Mouse (Mus musculus) neural tube, embryonic 15.5 days (tissue): ENCODE results near the gene Disc1. TPM values are rescaled to one million over a fixed set of nuclear protein-coding genes. Genes with fewer than 3 reads are reported as not detected.

Experiments used
- ATAC-seq: fragments of 200-750 bp; cut with Nextera tagmentation; 2 replicates; pipeline ENCODE4 v1.8.0; 2017; ENCODE audit warnings: mild to moderate bottlenecking, moderate TSS enrichment, moderate library complexity; ENCODE audit not compliant: low FRiP score
- H3K27ac ChIP-seq: fragments of 300-500 bp; sonication (generic); replicated peaks from 2 replicates; pipeline ENCODE4 v1.5.1; 2015; ENCODE audit warnings: mild to moderate bottlenecking, inconsistent platforms
- H3K27me3 ChIP-seq: fragments of 300-500 bp; sonication (generic); replicated peaks from 2 replicates; pipeline ENCODE4 v1.6.1; 2015; ENCODE audit warnings: inconsistent platforms
- H3K36me3 ChIP-seq: fragments of 300-500 bp; sonication (generic); 2 replicates; pipeline ENCODE4 v1.6.1; 2015; ENCODE audit warnings: inconsistent platforms
- H3K4me1 ChIP-seq: fragments of 300-500 bp; sonication (generic); 2 replicates; pipeline ENCODE4 v1.6.1; 2015; ENCODE audit warnings: inconsistent platforms
- H3K4me2 ChIP-seq: fragments of 300-500 bp; sonication (generic); 2 replicates; pipeline ENCODE4 v1.6.1; 2015; ENCODE audit warnings: inconsistent platforms, mild to moderate bottlenecking, moderate library complexity
- H3K4me3 ChIP-seq: fragments of 300-500 bp; sonication (generic); replicated peaks from 2 replicates; pipeline ENCODE4 v1.5.1; 2015; ENCODE audit warnings: mild to moderate bottlenecking, inconsistent platforms
- H3K9ac ChIP-seq: fragments of 300-500 bp; sonication (generic); replicated peaks from 2 replicates; pipeline ENCODE4 v1.6.1; 2015; ENCODE audit warnings: mild to moderate bottlenecking, inconsistent platforms
- H3K9me3 ChIP-seq: fragments of 300-500 bp; sonication (generic); replicated peaks from 2 replicates; pipeline ENCODE4 v1.6.1; 2016; ENCODE audit warnings: inconsistent platforms
- WGBS: fragments of 180-500 bp; shearing (Covaris S2); methylation state at CpG from one replicate; pipeline ENCODE4 v1.1.7; 2015; ENCODE audit warnings: mixed read lengths; 5-methylcytosine and 5-hydroxymethylcytosine counted together
- polyA plus RNA-seq: library from polyadenylated mRNA; unstranded; fragments of >200 nt; fragmentation: Nextera tagmentation; extraction: Ambion mirVana; gene quantifications from 2 replicates; pipeline ENCODE4 v1.2.1, GENCODE M21; 2015

The Disc1 gene
- polyA plus RNA-seq, 1 experiment from 2014 or later, result 1.8 TPM

GRCm38 (mm10) chr8:125206391-125206790 is 152.4 kb downstream of the Disc1 start:
- Histone ChIP-seq H3K36me3 (no peaks in the 10 kb centered on the region), H3K4me3 (no peak overlapping the region), H3K9ac (no peak overlapping the region), H3K4me2 (no peak overlapping the region), H3K9me3 (no peaks in the 10 kb centered on the region), H3K27ac (no peak overlapping the region), H3K4me1 (peaks cover 4% of the 10 kb centered on the region), H3K27me3 (no peaks in the 10 kb centered on the region; the same call in 1 of the 2 replicates)
- 58% methylated on average over 8 of the region's 8 CpGs for WGBS
- no peak for ATAC-seq

- no peak; the same call in 1 of the 2 replicates for ATAC-seq
- Histone ChIP-seq H3K4me3 (no peak overlapping the region), H3K9me3 (no peaks in the 10 kb centered on the region), H3K27ac (no peak overlapping the region), H3K4me1 (peaks cover 4% of the 10 kb centered on the region), H3K4me2 (no peak overlapping the region), H3K27me3 (no peaks in the 10 kb centered on the region; the same call in 1 of the 2 replicates), H3K36me3 (no peaks in the 10 kb centered on the region), H3K9ac (no peak overlapping the region)
- 72% methylated on average over 3 of the region's 3 CpGs for WGBS
Measured at GRCm38 (mm10) chr8:125206962-125207361, 153.0 kb downstream of the Disc1 start.

- WGBS, result 69% methylated on average over 13 of the region's 13 CpGs
- Histone ChIP-seq H3K27ac (no peak overlapping the region), H3K27me3 (no peaks in the 10 kb centered on the region), H3K9ac (no peak overlapping the region), H3K4me2 (no peak overlapping the region), H3K4me1 (peaks cover 8% of the 10 kb centered on the region), H3K4me3 (no peak overlapping the region), H3K36me3 (no peaks in the 10 kb centered on the region), H3K9me3 (no peaks in the 10 kb centered on the region)
- no peak for ATAC-seq
Measured at GRCm38 (mm10) chr8:125212619-125213167, 158.7 kb downstream of the Disc1 start.

GRCm38 (mm10) chr8:125217902-125218581 is 164.0 kb downstream of the Disc1 start:
- Histone ChIP-seq H3K4me1 (peaks cover 22% of the 10 kb centered on the region), H3K9ac (peak overlapping the region; percentile 14; the same call in 1 of the 2 replicates), H3K9me3 (no peaks in the 10 kb centered on the region), H3K27ac (peak overlapping the region; percentile 64), H3K27me3 (no peaks in the 10 kb centered on the region), H3K36me3 (no peaks in the 10 kb centered on the region), H3K4me3 (no peak overlapping the region), H3K4me2 (peak overlapping the region; percentile 36)
- ATAC-seq, result no peak
- WGBS, result 19% methylated on average over 12 of the region's 12 CpGs

- Histone ChIP-seq H3K9ac (peak overlapping the region; percentile 14; the same call in 1 of the 2 replicates), H3K4me1 (peaks cover 28% of the 10 kb centered on the region), H3K4me3 (no peak overlapping the region), H3K27ac (peak overlapping the region; percentile 58; the same call in 1 of the 2 replicates), H3K27me3 (no peaks in the 10 kb centered on the region), H3K36me3 (no peaks in the 10 kb centered on the region), H3K4me2 (peak overlapping the region; percentile 36), H3K9me3 (no peaks in the 10 kb centered on the region)
- 27% methylated on average over 4 of the region's 4 CpGs for WGBS
- no peak for ATAC-seq
Measured at GRCm38 (mm10) chr8:125218669-125219068, 164.7 kb downstream of the Disc1 start.

- Histone ChIP-seq H3K4me2 (no peak overlapping the region), H3K9ac (no peak overlapping the region), H3K27ac (no peak overlapping the region), H3K4me1 (peaks cover 36% of the 10 kb centered on the region), H3K9me3 (no peaks in the 10 kb centered on the region), H3K36me3 (no peaks in the 10 kb centered on the region), H3K27me3 (no peaks in the 10 kb centered on the region), H3K4me3 (no peak overlapping the region)
- no peak for ATAC-seq
- WGBS, result 90% methylated on average over 5 of the region's 5 CpGs
Measured at GRCm38 (mm10) chr8:125220608-125221007, 166.6 kb downstream of the Disc1 start.

- no peaks in the 10 kb centered on the region for H3K36me3 ChIP-seq
- WGBS, result 80% methylated on average over 4 of the region's 4 CpGs
- no peak overlapping the region for H3K4me2 ChIP-seq
- H3K9ac ChIP-seq, result no peak overlapping the region
- no peaks in the 10 kb centered on the region for H3K27me3 ChIP-seq
- no peak overlapping the region for H3K27ac ChIP-seq
- no peak for ATAC-seq
- H3K4me3 ChIP-seq, result no peak overlapping the region
- H3K4me1 ChIP-seq, result peaks cover 36% of the 10 kb centered on the region
- no peaks in the 10 kb centered on the region for H3K9me3 ChIP-seq
Measured at GRCm38 (mm10) chr8:125221062-125221461, 167.1 kb downstream of the Disc1 start.

GRCm38 (mm10) chr8:125223031-125223753 is 169.2 kb downstream of the Disc1 start:
- Histone ChIP-seq H3K27me3 (no peaks in the 10 kb centered on the region), H3K4me1 (peaks cover 47% of the 10 kb centered on the region), H3K4me2 (no peak overlapping the region), H3K36me3 (no peaks in the 10 kb centered on the region), H3K9me3 (no peaks in the 10 kb centered on the region), H3K9ac (no peak overlapping the region), H3K27ac (no peak overlapping the region), H3K4me3 (no peak overlapping the region)
- WGBS, result 49% methylated on average over 10 of the region's 10 CpGs
- no peak for ATAC-seq

GRCm38 (mm10) chr8:125224271-125224699 is 170.3 kb downstream of the Disc1 start:
- Histone ChIP-seq H3K4me1 (peaks cover 38% of the 10 kb centered on the region), H3K9ac (no peak overlapping the region), H3K4me3 (no peak overlapping the region), H3K27ac (no peak overlapping the region), H3K36me3 (no peaks in the 10 kb centered on the region), H3K27me3 (no peaks in the 10 kb centered on the region), H3K9me3 (no peaks in the 10 kb centered on the region), H3K4me2 (no peak overlapping the region)
- WGBS, result 66% methylated on average over 6 of the region's 6 CpGs
- ATAC-seq, result no peak

- no peak overlapping the region for H3K27ac ChIP-seq
- H3K4me1 ChIP-seq, result peaks cover 38% of the 10 kb centered on the region
- 62% methylated on average over 9 of the region's 9 CpGs for WGBS
- no peak overlapping the region for H3K4me2 ChIP-seq
- no peaks in the 10 kb centered on the region for H3K27me3 ChIP-seq
- ATAC-seq, result no peak
- H3K9me3 ChIP-seq, result no peaks in the 10 kb centered on the region
- H3K9ac ChIP-seq, result no peak overlapping the region
- no peak overlapping the region for H3K4me3 ChIP-seq
- H3K36me3 ChIP-seq, result no peaks in the 10 kb centered on the region
Measured at GRCm38 (mm10) chr8:125225266-125225665, 171.3 kb downstream of the Disc1 start.

GRCm38 (mm10) chr8:125226989-125227624 is 173.1 kb downstream of the Disc1 start:
- Histone ChIP-seq H3K9ac (no peak overlapping the region), H3K9me3 (no peaks in the 10 kb centered on the region), H3K27ac (peak overlapping the region; percentile 72), H3K4me3 (no peak overlapping the region), H3K36me3 (no peaks in the 10 kb centered on the region), H3K4me1 (peaks cover 38% of the 10 kb centered on the region), H3K4me2 (peak overlapping the region; percentile 19; the same call in 1 of the 2 replicates), H3K27me3 (no peaks in the 10 kb centered on the region)
- ATAC-seq, result peak; percentile 60
- 50% methylated on average over 14 of the region's 14 CpGs for WGBS
